Mouse (Mus musculus): ENCODE data around the gene Gfra1. TPM values are rescaled to one million over a fixed set of nuclear protein-coding genes. Genes with fewer than 3 reads are reported as not detected.

The Gfra1 gene
- polyA plus RNA-seq, 1 experiment from 2014 or later, result 24.0 TPM

GRCm38 (mm10) chr19:58389466-58389865, 66.2 kb downstream of the Gfra1 start:
- Histone ChIP-seq H3K4me1 (no peaks in the 10 kb centered on the region), H3K9ac (no peak overlapping the region), H3K4me3 (no peak overlapping the region), H3K9me3 (no peaks in the 10 kb centered on the region), H3K27ac (no peak overlapping the region), H3K4me2 (no peak overlapping the region), H3K27me3 (no peaks in the 10 kb centered on the region), H3K36me3 (no peaks in the 10 kb centered on the region)
- no peak for ATAC-seq (ENCODE audit: insufficient number of reproducible peaks, insufficient read depth, low FRiP score, low TSS enrichment, low read depth)
- WGBS, result 90% methylated on average over 8 of the region's 8 CpGs

- Histone ChIP-seq H3K4me3 (no peak overlapping the region), H3K4me2 (no peak overlapping the region), H3K9ac (no peak overlapping the region), H3K4me1 (no peaks in the 10 kb centered on the region), H3K36me3 (no peaks in the 10 kb centered on the region), H3K9me3 (no peaks in the 10 kb centered on the region), H3K27ac (no peak overlapping the region), H3K27me3 (no peaks in the 10 kb centered on the region)
- WGBS, result 87% methylated on average over 18 of the region's 18 CpGs
- ATAC-seq (ENCODE audit: insufficient number of reproducible peaks, insufficient read depth, low FRiP score, low TSS enrichment, low read depth), result no peak
Observed at GRCm38 (mm10) chr19:58388851-58389447, 66.8 kb downstream of the Gfra1 start.

GRCm38 (mm10) chr19:58383273-58383672, 72.4 kb downstream of the Gfra1 start:
- 72% methylated on average over 3 of the region's 3 CpGs for WGBS
- Histone ChIP-seq H3K27ac (no peak overlapping the region), H3K36me3 (no peaks in the 10 kb centered on the region)

GRCm38 (mm10) chr19:58382535-58382934, 73.2 kb downstream of the Gfra1 start:
- Histone ChIP-seq H3K36me3 (no peaks in the 10 kb centered on the region), H3K9me3 (no peaks in the 10 kb centered on the region), H3K4me2 (no peak overlapping the region), H3K9ac (no peak overlapping the region), H3K4me3 (no peak overlapping the region), H3K27ac (no peak overlapping the region), H3K27me3 (no peaks in the 10 kb centered on the region), H3K4me1 (no peaks in the 10 kb centered on the region)
- ATAC-seq (ENCODE audit: insufficient number of reproducible peaks, insufficient read depth, low FRiP score, low TSS enrichment, low read depth), result no peak
- WGBS, result 92% methylated on average over 7 of the region's 7 CpGs

More at GRCm38 (mm10) chr19:58383273-58383672, 72.4 kb downstream of the Gfra1 start:
- H3K4me1 ChIP-seq, result no peaks in the 10 kb centered on the region
- no peaks in the 10 kb centered on the region for H3K27me3 ChIP-seq
- H3K4me3 ChIP-seq, result no peak overlapping the region
- H3K4me2 ChIP-seq, result no peak overlapping the region
- no peaks in the 10 kb centered on the region for H3K9me3 ChIP-seq
- no peak overlapping the region for H3K9ac ChIP-seq
- no peak for ATAC-seq (ENCODE audit: insufficient number of reproducible peaks, insufficient read depth, low FRiP score, low TSS enrichment, low read depth)

- 73% methylated on average over 8 of the region's 8 CpGs for whole genome bisulfite sequencing
- Histone ChIP-seq H3K27me3 (no peaks in the 10 kb centered on the region), H3K36me3 (no peaks in the 10 kb centered on the region), H3K4me2 (no peak overlapping the region), H3K9me3 (no peaks in the 10 kb centered on the region), H3K4me1 (peaks cover 5% of the 10 kb centered on the region), H3K9ac (no peak overlapping the region), H3K4me3 (no peak overlapping the region), H3K27ac (no peak overlapping the region)
- no peak for ATAC-seq (ENCODE audit: insufficient number of reproducible peaks, insufficient read depth, low FRiP score, low TSS enrichment, low read depth)
Observed at GRCm38 (mm10) chr19:58377969-58378368, 77.7 kb downstream of the Gfra1 start.

- no peak overlapping the region for H3K4me3 ChIP-seq
- no peak overlapping the region for H3K27ac ChIP-seq
- H3K36me3 ChIP-seq, result no peaks in the 10 kb centered on the region
- WGBS, result 73% methylated on average over 8 of the region's 8 CpGs
- no peaks in the 10 kb centered on the region for H3K27me3 ChIP-seq
- no peak for ATAC-seq (ENCODE audit: insufficient number of reproducible peaks, insufficient read depth, low FRiP score, low TSS enrichment, low read depth)
- no peak overlapping the region for H3K9ac ChIP-seq
- no peaks in the 10 kb centered on the region for H3K9me3 ChIP-seq
- no peak overlapping the region for H3K4me2 ChIP-seq
- peaks cover 15% of the 10 kb centered on the region for H3K4me1 ChIP-seq
Observed at GRCm38 (mm10) chr19:58376675-58377102, 79.0 kb downstream of the Gfra1 start.

- no peaks in the 10 kb centered on the region for H3K36me3 ChIP-seq
- no peaks in the 10 kb centered on the region for H3K27me3 ChIP-seq
- H3K4me3 ChIP-seq, result no peak overlapping the region
- ATAC-seq (ENCODE audit: insufficient number of reproducible peaks, insufficient read depth, low FRiP score, low TSS enrichment, low read depth), result no peak
- H3K9me3 ChIP-seq, result no peaks in the 10 kb centered on the region
- no peak overlapping the region for H3K9ac ChIP-seq
- WGBS, result 95% methylated on average over 5 of the region's 5 CpGs
- no peak overlapping the region for H3K27ac ChIP-seq
- H3K4me2 ChIP-seq, result no peak overlapping the region
- peaks cover 15% of the 10 kb centered on the region for H3K4me1 ChIP-seq
Observed at GRCm38 (mm10) chr19:58374648-58375047, 81.1 kb downstream of the Gfra1 start.

GRCm38 (mm10) chr19:58374155-58374554, 81.6 kb downstream of the Gfra1 start:
- no peak overlapping the region for H3K9ac ChIP-seq
- WGBS, result 95% methylated on average over 4 of the region's 4 CpGs
- H3K4me1 ChIP-seq, result peaks cover 15% of the 10 kb centered on the region
- no peak for ATAC-seq (ENCODE audit: insufficient number of reproducible peaks, insufficient read depth, low FRiP score, low TSS enrichment, low read depth)
- H3K27me3 ChIP-seq, result no peaks in the 10 kb centered on the region
- H3K4me3 ChIP-seq, result no peak overlapping the region
- no peaks in the 10 kb centered on the region for H3K36me3 ChIP-seq
- no peak overlapping the region for H3K4me2 ChIP-seq
- H3K27ac ChIP-seq, result no peak overlapping the region
- no peaks in the 10 kb centered on the region for H3K9me3 ChIP-seq

GRCm38 (mm10) chr19:58368513-58368912, 87.2 kb downstream of the Gfra1 start:
- ATAC-seq (ENCODE audit: insufficient number of reproducible peaks, insufficient read depth, low FRiP score, low TSS enrichment, low read depth), result no peak
- H3K4me1 ChIP-seq, result peaks cover 13% of the 10 kb centered on the region
- H3K4me3 ChIP-seq, result no peak overlapping the region
- H3K27ac ChIP-seq, result no peak overlapping the region
- no peaks in the 10 kb centered on the region for H3K36me3 ChIP-seq
- no peak overlapping the region for H3K4me2 ChIP-seq
- H3K9ac ChIP-seq, result no peak overlapping the region
- WGBS, result 60% methylated on average over 2 of the region's 2 CpGs
- peaks cover 4% of the 10 kb centered on the region; the same call in 1 of the 2 replicates for H3K27me3 ChIP-seq
- no peaks in the 10 kb centered on the region for H3K9me3 ChIP-seq

GRCm38 (mm10) chr19:58364688-58365087, 91.0 kb downstream of the Gfra1 start:
- Histone ChIP-seq H3K36me3 (no peaks in the 10 kb centered on the region), H3K4me3 (no peak overlapping the region), H3K9ac (no peak overlapping the region), H3K4me2 (no peak overlapping the region), H3K27me3 (peaks cover 4% of the 10 kb centered on the region; the same call in 1 of the 2 replicates), H3K9me3 (no peaks in the 10 kb centered on the region), H3K27ac (no peak overlapping the region), H3K4me1 (no peaks in the 10 kb centered on the region)
- WGBS, result 62% methylated on average over 9 of the region's 9 CpGs
- ATAC-seq (ENCODE audit: insufficient number of reproducible peaks, insufficient read depth, low FRiP score, low TSS enrichment, low read depth), result no peak

GRCm38 (mm10) chr19:58360982-58361381, 94.7 kb downstream of the Gfra1 start:
- Histone ChIP-seq H3K4me2 (no peak overlapping the region), H3K4me3 (no peak overlapping the region), H3K36me3 (no peaks in the 10 kb centered on the region), H3K9ac (no peak overlapping the region), H3K9me3 (no peaks in the 10 kb centered on the region), H3K27ac (no peak overlapping the region), H3K4me1 (no peaks in the 10 kb centered on the region), H3K27me3 (peaks cover 11% of the 10 kb centered on the region; the same call in 1 of the 2 replicates)
- no peak for ATAC-seq (ENCODE audit: insufficient number of reproducible peaks, insufficient read depth, low FRiP score, low TSS enrichment, low read depth)
- 50% methylated on average over 1 of the region's 1 CpGs for WGBS

GRCm38 (mm10) chr19:58358063-58358462, 97.6 kb downstream of the Gfra1 start:
- Histone ChIP-seq H3K9me3 (no peaks in the 10 kb centered on the region), H3K9ac (no peak overlapping the region), H3K4me3 (no peak overlapping the region), H3K4me2 (no peak overlapping the region), H3K4me1 (peaks cover 3% of the 10 kb centered on the region; the same call in 1 of the 2 replicates), H3K36me3 (no peaks in the 10 kb centered on the region), H3K27ac (no peak overlapping the region), H3K27me3 (peaks cover 14% of the 10 kb centered on the region; the same call in 1 of the 2 replicates)
- 87% methylated on average over 13 of the region's 13 CpGs for WGBS
- no peak for ATAC-seq (ENCODE audit: insufficient number of reproducible peaks, insufficient read depth, low FRiP score, low TSS enrichment, low read depth)
